Mouse (Mus musculus) limb, embryonic 14.5 days (tissue): ENCODE measurements around the gene Dscaml1. TPM values are rescaled to one million over a fixed set of nuclear protein-coding genes. Genes with fewer than 3 reads are reported as not detected.

Source experiments
- ATAC-seq: fragments of 200-750 bp; cut with Nextera tagmentation; 2 replicates; pipeline ENCODE4 v1.8.0; 2017; ENCODE audit warnings: low read depth, moderate number of reproducible peaks, moderate TSS enrichment; ENCODE audit not compliant: low FRiP score
- DNase-seq: peaks from one replicate; pipeline ENCODE4 v3.0.0-alpha.2; 2015; ENCODE audit warnings: low spot score
- H3K27ac ChIP-seq: fragments of 300-500 bp; sonication (generic); replicated peaks from 2 replicates; pipeline ENCODE4 v1.5.1; 2014; ENCODE audit warnings: low read depth, mild to moderate bottlenecking, low read length, moderate library complexity, mixed read lengths
- H3K27me3 ChIP-seq: fragments of 300-500 bp; sonication (generic); 2 replicates; pipeline ENCODE4 v1.6.1; 2014; ENCODE audit warnings: low read length, mixed read lengths; ENCODE audit not compliant: control insufficient read depth, insufficient read depth
- H3K36me3 ChIP-seq: fragments of 300-500 bp; sonication (generic); 2 replicates; pipeline ENCODE4 v1.6.1; 2014; ENCODE audit warnings: mild to moderate bottlenecking, low read length, moderate library complexity, mixed read lengths; ENCODE audit not compliant: control insufficient read depth, insufficient read depth
- H3K4me1 ChIP-seq: fragments of 300-500 bp; sonication (generic); 2 replicates; pipeline ENCODE4 v1.6.1; 2014; ENCODE audit warnings: antibody characterized with exemption, low read length, mixed read lengths; ENCODE audit not compliant: control insufficient read depth, insufficient read depth
- H3K4me2 ChIP-seq: fragments of 300-500 bp; sonication (generic); replicated peaks from 2 replicates; pipeline ENCODE4 v1.6.1; 2014; ENCODE audit warnings: low read depth, mild to moderate bottlenecking, low read length, moderate library complexity; ENCODE audit not compliant: severe bottlenecking
- H3K4me3 ChIP-seq: fragments of 300-500 bp; sonication (generic); replicated peaks from 2 replicates; pipeline ENCODE4 v1.5.1; 2014; ENCODE audit warnings: low read length
- H3K9ac ChIP-seq: fragments of 300-500 bp; sonication (generic); 2 replicates; pipeline ENCODE4 v1.6.1; 2014; ENCODE audit warnings: mild to moderate bottlenecking, low read depth, low read length, moderate library complexity; ENCODE audit not compliant: severe bottlenecking
- H3K9me3 ChIP-seq: fragments of 300-500 bp; sonication (generic); 2 replicates; pipeline ENCODE4 v1.6.1; 2016; ENCODE audit warnings: low read length; ENCODE audit not compliant: control insufficient read depth
- POLR2A ChIP-seq: fragments of 200-500 bp; IDR thresholded peaks from 2 replicates; pipeline ENCODE4 v1.8.0; 2012; ENCODE audit warnings: inconsistent platforms, mild to moderate bottlenecking, moderate library complexity, borderline replicate concordance; ENCODE audit not compliant: insufficient read depth, insufficient read length; ENCODE audit errors: extremely low read depth
- WGBS: fragments of 180-500 bp; shearing (Covaris S2); extraction: QIAGEN DNeasy Blood & Tissue Kit; methylation state at CpG from one replicate; pipeline ENCODE4 v1.1.7; 2014; 5-methylcytosine and 5-hydroxymethylcytosine counted together
- polyA plus RNA-seq, 2 experiments: library from polyadenylated mRNA; depleted of rRNA in 1 of 2; stranded (reverse) in 1 of 2; unstranded in 1 of 2; fragments of >200 nt; fragmentation: Nextera tagmentation in 1 of 2; extraction: Ambion mirVana in 1 of 2; gene quantifications; 2 replicates each; pipeline versions ENCODE4 v1.2.1 to v1.2.3; 2012 to 2014

The Dscaml1 gene
- polyA plus RNA-seq, 2 experiments, result 0.43 to 1.0 TPM

GRCm38 (mm10) chr9:45465396-45466019, 39.1 kb downstream of the Dscaml1 start:
- ATAC-seq (0 out of 2 replicates have a peak, but pooled peaks have one; percentile 6), DNase-seq (peak; percentile 13)
- Histone ChIP-seq H3K9ac (no peak overlapping the region), H3K4me2 (no peak overlapping the region), H3K9me3 (no peaks in the 10 kb centered on the region), H3K27ac (no peak overlapping the region), H3K36me3 (no peaks in the 10 kb centered on the region), H3K4me3 (no peak overlapping the region), H3K27me3 (no peaks in the 10 kb centered on the region), H3K4me1 (peaks cover 3% of the 10 kb centered on the region; the same call in 1 of the 2 replicates)
- 20% methylated on average over 6 of the region's 6 CpGs for whole genome bisulfite sequencing
- no peak for TF ChIP-seq POLR2A

GRCm38 (mm10) chr9:45468235-45468634, 41.8 kb downstream of the Dscaml1 start:
- no peak overlapping the region for H3K4me2 ChIP-seq
- peaks cover 3% of the 10 kb centered on the region; the same call in 1 of the 2 replicates for H3K4me1 ChIP-seq
- H3K36me3 ChIP-seq, result no peaks in the 10 kb centered on the region
- H3K9me3 ChIP-seq, result no peaks in the 10 kb centered on the region
- no peaks in the 10 kb centered on the region for H3K27me3 ChIP-seq
- WGBS, result 73% methylated on average over 10 of the region's 10 CpGs
- ATAC-seq, result no peak
- H3K9ac ChIP-seq, result no peak overlapping the region
- H3K27ac ChIP-seq, result no peak overlapping the region
- no peak for DNase-seq
- no peak for TF ChIP-seq POLR2A
- H3K4me3 ChIP-seq, result no peak overlapping the region

DNA sequence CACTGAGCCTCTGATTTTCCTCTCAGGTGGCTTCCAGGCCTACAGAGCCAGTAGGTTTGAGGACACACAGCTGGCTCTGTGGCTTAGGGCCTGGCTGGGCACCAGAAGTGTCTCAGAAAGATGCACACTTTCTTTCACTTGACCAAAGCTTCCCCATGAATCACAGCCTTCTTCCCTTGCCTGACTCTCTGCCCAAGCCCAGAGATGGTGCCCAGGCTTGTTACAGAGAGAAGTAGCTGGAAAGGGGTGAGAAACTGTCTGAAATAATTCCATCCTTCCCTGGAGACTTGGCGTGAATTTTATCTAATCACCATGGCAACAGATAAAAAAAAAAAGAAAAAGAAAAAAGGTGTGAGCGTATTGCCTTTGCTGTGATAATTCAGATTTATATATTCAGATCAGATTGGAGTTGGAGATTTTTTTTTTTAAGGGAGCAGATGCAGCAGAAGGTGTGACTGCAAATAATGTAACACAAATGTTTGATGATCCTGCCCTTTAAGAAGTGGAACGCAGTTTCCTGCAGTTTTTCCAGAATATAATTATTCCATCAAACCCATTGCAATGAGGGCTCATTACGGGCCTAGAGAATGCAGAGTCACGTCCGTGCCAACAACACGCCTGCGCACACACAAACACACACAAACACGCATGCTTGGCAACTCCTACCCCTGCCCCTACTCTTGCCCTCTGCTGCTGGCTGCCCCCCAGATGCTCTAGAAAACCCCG, 44.5 kb downstream of the Dscaml1 start:
- Histone ChIP-seq H3K9ac (no peak overlapping the region), H3K27me3 (no peaks in the 10 kb centered on the region), H3K4me3 (no peak overlapping the region), H3K4me2 (no peak overlapping the region), H3K4me1 (no peaks in the 10 kb centered on the region), H3K9me3 (no peaks in the 10 kb centered on the region), H3K36me3 (no peaks in the 10 kb centered on the region), H3K27ac (no peak overlapping the region)
- WGBS, result 83% methylated on average over 10 of the region's 10 CpGs
- no peak for DNase-seq
- TF ChIP-seq POLR2A, result no peak
- ATAC-seq, result no peak

- H3K4me1 ChIP-seq, result no peaks in the 10 kb centered on the region
- TF ChIP-seq POLR2A, result no peak
- ATAC-seq (no peak), DNase-seq (no peak)
- H3K9me3 ChIP-seq, result no peaks in the 10 kb centered on the region
- H3K4me3 ChIP-seq, result no peak overlapping the region
- H3K9ac ChIP-seq, result no peak overlapping the region
- 26% methylated on average over 9 of the region's 9 CpGs for WGBS
- no peaks in the 10 kb centered on the region for H3K36me3 ChIP-seq
- no peak overlapping the region for H3K4me2 ChIP-seq
- H3K27me3 ChIP-seq, result no peaks in the 10 kb centered on the region
- H3K27ac ChIP-seq, result no peak overlapping the region
Measured at GRCm38 (mm10) chr9:45471691-45472090, 45.3 kb downstream of the Dscaml1 start.

GRCm38 (mm10) chr9:45474874-45475273, 48.4 kb downstream of the Dscaml1 start:
- Histone ChIP-seq H3K27me3 (no peaks in the 10 kb centered on the region), H3K4me1 (no peaks in the 10 kb centered on the region), H3K9ac (no peak overlapping the region), H3K4me3 (no peak overlapping the region), H3K27ac (no peak overlapping the region), H3K9me3 (no peaks in the 10 kb centered on the region), H3K4me2 (no peak overlapping the region), H3K36me3 (no peaks in the 10 kb centered on the region)
- no peak for DNase-seq
- ATAC-seq, result no peak
- no peak for TF ChIP-seq POLR2A
